Comparison of ENCODE assay signal across 25 mouse cellular contexts in the genomic region with DNA sequence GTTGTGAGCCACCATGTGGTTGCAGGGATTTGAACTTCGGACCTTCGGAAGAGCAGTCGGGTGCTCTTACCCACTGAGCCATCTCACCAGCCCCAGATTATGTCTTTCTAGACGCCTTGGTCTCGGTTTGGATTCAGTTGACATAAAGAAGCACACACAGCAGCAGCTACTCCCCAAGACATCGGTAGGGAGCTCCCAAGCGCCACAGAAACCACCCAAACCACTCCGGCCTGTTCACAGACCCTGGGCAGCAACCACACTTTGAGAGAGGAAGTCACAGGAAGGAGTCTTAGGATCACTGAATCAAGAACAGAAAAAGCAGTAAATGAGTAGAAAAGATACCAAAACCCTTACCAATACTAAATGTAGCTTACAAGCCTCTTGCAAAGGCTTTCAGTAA. TPM values are rescaled to one million over a fixed set of nuclear protein-coding genes. Genes with fewer than 3 reads are reported as not detected.
DNase-seq lines count a peak whose midpoint lies in the region; ATAC-seq lines count a peak whose summit lies in the region.
"Had no signal": no experiment of that assay in that cellular context is flagged by ENCODE, and none has a peak within 500 bp of the region (broad histone marks: within the 10 kb centered on the region; RNA-seq: fewer than 3 reads in every experiment).

No protein-coding gene starts in this region.

- H3K36me3 ChIP-seq in splenic B cell, adult 2 months (ENCODE audit: control insufficient read depth, insufficient read depth, low read length, poor library complexity, severe bottlenecking): peaks cover 5% of the 10 kb centered on the region; the same call in 1 of the 2 replicates

- peak; percentile 18 for DNase-seq in CD4-positive, CD25-positive, alpha-beta regulatory T cell, adult 2 months (ENCODE audit: low read depth, low spot score)
- peak; percentile 82 for DNase-seq in 416B (ENCODE audit: low read depth)
- peak; percentile 28 for DNase-seq in splenic B cell, adult 2 months (ENCODE audit: low read depth, low spot score)
- no peak for DNase-seq in kidney, adult 9 months
- DNase-seq: adrenal gland, adult 8-10 months; adrenal gland, postnatal 14 days; adrenal gland, postnatal 36 days; cerebellum, adult 11-12 months; cerebellum, adult 8-10 months; cerebellum, adult 9-11 months; cerebellum, postnatal 14 days; cerebellum, postnatal 36 days; embryo, embryonic 11 days had no signal

- H3K27me3 ChIP-seq in splenic B cell, adult 2 months (ENCODE audit: control insufficient read depth, insufficient read depth, low read length, poor library complexity, severe bottlenecking): no peaks in the 10 kb centered on the region
- H3K27me3 ChIP-seq: embryonic facial prominence, embryonic 13.5 days; embryonic facial prominence, embryonic 15.5 days; Patski had no signal

- no peak for ATAC-seq in CD4-positive, CD25-positive, alpha-beta regulatory T cell, adult 4 months
- ATAC-seq: activated CD4-positive, CD25-positive, alpha-beta regulatory T cell, adult 4 months; forebrain, embryonic 14.5 days; forebrain, embryonic 16.5 days; Patski had no signal

RNA-seq across cellular contexts. Expression of a gene that starts 3.0 kb away (rescaled TPM):
- polyA plus RNA-seq in CD4-positive, CD25-positive, alpha-beta regulatory T cell, adult 4 months (2017; shearing (Covaris generic)): under 1 TPM in 1 of 2 experiments, not detected in 1; 0.56 TPM
- polyA plus RNA-seq: activated CD4-positive, CD25-positive, alpha-beta regulatory T cell, adult 4 months; erythroblast, embryonic 14.5 days; frontal cortex, adult 2 months; G1E had no signal

RNA-seq across cellular contexts. Expression of a gene that starts 3.4 kb away (rescaled TPM):
- polyA plus RNA-seq in CD4-positive, CD25-positive, alpha-beta regulatory T cell, adult 4 months (2017; shearing (Covaris generic)): 10 to 100 TPM; 32.3 to 52.0 TPM

RNA-seq across cellular contexts. Expression of a gene that starts 33.2 kb away (rescaled TPM):
- polyA plus RNA-seq in CD4-positive, CD25-positive, alpha-beta regulatory T cell, adult 4 months (2017; shearing (Covaris generic)): under 1 TPM; 0.07 to 0.13 TPM
- polyA plus RNA-seq: activated CD4-positive, CD25-positive, alpha-beta regulatory T cell, adult 4 months; embryonic facial prominence, embryonic 11.5 days; erythroblast, embryonic 14.5 days; forebrain, embryonic 10.5 days; G1E had no signal
